Mouse (Mus musculus): ENCODE results near the gene Clic4. TPM values are rescaled to one million over a fixed set of nuclear protein-coding genes. Genes with fewer than 3 reads are reported as not detected.
"Not testable (repeated sequence)": the region's sequence is repeated elsewhere in the genome, so short reads cannot be mapped to it uniquely, and the experiment has no call there.

Clic4 gene
- polyA plus RNA-seq, 1 experiment from 2014 or later, result 207 TPM

GRCm38 (mm10) chr4:135191185-135191584 lies 81.4 kb downstream of the Clic4 start:
- DNase-seq (ENCODE audit: low spot score), result no peak
- peaks cover 8% of the 10 kb centered on the region; the same call in 1 of the 2 replicates for H3K9me3 ChIP-seq
- H3K36me3 ChIP-seq (replicated peaks), result no peaks in the 10 kb centered on the region
- WGBS, result 78% methylated on average over 1 of the region's 1 CpGs
- no peak overlapping the region for H3K4me3 ChIP-seq
- no peak overlapping the region for H3K27ac ChIP-seq (replicated peaks)
- peaks cover 3% of the 10 kb centered on the region; the same call in 1 of the 2 replicates for H3K27me3 ChIP-seq (replicated peaks; ENCODE audit: low read depth, poor library complexity, severe bottlenecking)
- H3K4me1 ChIP-seq, result no peaks in the 10 kb centered on the region

GRCm38 (mm10) chr4:135190364-135190763 lies 82.2 kb downstream of the Clic4 start:
- Histone ChIP-seq H3K4me1 (no peaks in the 10 kb centered on the region), H3K27me3 (replicated peaks; ENCODE audit: low read depth, poor library complexity, severe bottlenecking) (peaks cover 3% of the 10 kb centered on the region; the same call in 1 of the 2 replicates), H3K9me3 (peaks cover 7% of the 10 kb centered on the region; the same call in 1 of the 2 replicates), H3K36me3 (replicated peaks) (no peaks in the 10 kb centered on the region), H3K4me3 (no peak overlapping the region), H3K27ac (replicated peaks) (no peak overlapping the region)
- 95% methylated on average over 1 of the region's 1 CpGs for WGBS
- DNase-seq (ENCODE audit: low spot score), result no peak

GRCm38 (mm10) chr4:135189452-135190008 lies 83.1 kb downstream of the Clic4 start:
- Histone ChIP-seq H3K27me3 (replicated peaks; ENCODE audit: low read depth, poor library complexity, severe bottlenecking) (peaks cover 3% of the 10 kb centered on the region; the same call in 1 of the 2 replicates), H3K36me3 (replicated peaks) (no peaks in the 10 kb centered on the region), H3K4me3 (no peak overlapping the region), H3K9me3 (no peaks in the 10 kb centered on the region), H3K4me1 (no peaks in the 10 kb centered on the region), H3K27ac (replicated peaks) (no peak overlapping the region)
- no peak for DNase-seq (ENCODE audit: low spot score)
- WGBS, result 83% methylated on average over 12 of the region's 12 CpGs

- not testable (repeated sequence) for DNase-seq (ENCODE audit: low spot score); H3K4me1 ChIP-seq; H3K27ac ChIP-seq (replicated peaks); H3K36me3 ChIP-seq (replicated peaks); H3K9me3 ChIP-seq; H3K4me3 ChIP-seq
- peaks cover 14% of the 10 kb centered on the region; the same call in 1 of the 2 replicates for H3K27me3 ChIP-seq (replicated peaks; ENCODE audit: low read depth, poor library complexity, severe bottlenecking)
- over 99% methylated on average over 7 of the region's 13 CpGs for WGBS
These were observed 88.3 kb downstream of the Clic4 start for GRCm38 (mm10) chr4:135184277-135184676.

GRCm38 (mm10) chr4:135181819-135182218 lies 90.8 kb downstream of the Clic4 start:
- no peak overlapping the region for H3K4me3 ChIP-seq
- peaks cover 7% of the 10 kb centered on the region for H3K4me1 ChIP-seq
- DNase-seq (ENCODE audit: low spot score), result no peak
- no peaks in the 10 kb centered on the region for H3K9me3 ChIP-seq
- 94% methylated on average over 4 of the region's 4 CpGs for WGBS
- no peak overlapping the region for H3K27ac ChIP-seq (replicated peaks)
- peaks cover 39% of the 10 kb centered on the region for H3K27me3 ChIP-seq (replicated peaks; ENCODE audit: low read depth, poor library complexity, severe bottlenecking)
- no peaks in the 10 kb centered on the region for H3K36me3 ChIP-seq (replicated peaks)

GRCm38 (mm10) chr4:135179077-135179481 lies 93.5 kb downstream of the Clic4 start:
- WGBS, result 18% methylated on average over 5 of the region's 5 CpGs
- Histone ChIP-seq H3K27me3 (replicated peaks; ENCODE audit: low read depth, poor library complexity, severe bottlenecking) (peaks cover 66% of the 10 kb centered on the region), H3K9me3 (no peaks in the 10 kb centered on the region), H3K36me3 (replicated peaks) (no peaks in the 10 kb centered on the region), H3K4me1 (peaks cover 30% of the 10 kb centered on the region), H3K27ac (replicated peaks) (no peak overlapping the region), H3K4me3 (no peak overlapping the region)
- DNase-seq (ENCODE audit: low spot score), result no peak

- no peak for DNase-seq (ENCODE audit: low spot score)
- peaks cover 40% of the 10 kb centered on the region for H3K4me1 ChIP-seq
- no peaks in the 10 kb centered on the region for H3K36me3 ChIP-seq (replicated peaks)
- peaks cover 81% of the 10 kb centered on the region for H3K27me3 ChIP-seq (replicated peaks; ENCODE audit: low read depth, poor library complexity, severe bottlenecking)
- no peak overlapping the region for H3K27ac ChIP-seq (replicated peaks)
- H3K4me3 ChIP-seq, result no peak overlapping the region
- H3K9me3 ChIP-seq, result no peaks in the 10 kb centered on the region
These were observed 95.0 kb downstream of the Clic4 start for GRCm38 (mm10) chr4:135177568-135177967.

GRCm38 (mm10) chr4:135175406-135176120 lies 97.1 kb downstream of the Clic4 start:
- H3K4me3 ChIP-seq, result peak overlapping the region; percentile 55
- peaks cover 58% of the 10 kb centered on the region for H3K4me1 ChIP-seq
- H3K27ac ChIP-seq (replicated peaks), result peak overlapping the region; percentile 76
- 4% methylated on average over 38 of the region's 38 CpGs for WGBS
- H3K36me3 ChIP-seq (replicated peaks), result no peaks in the 10 kb centered on the region
- H3K9me3 ChIP-seq, result no peaks in the 10 kb centered on the region
- DNase-seq (ENCODE audit: low spot score), result peak; percentile 61
- H3K27me3 ChIP-seq (replicated peaks; ENCODE audit: low read depth, poor library complexity, severe bottlenecking), result peaks cover 96% of the 10 kb centered on the region

GRCm38 (mm10) chr4:135171304-135171875 lies 101.2 kb downstream of the Clic4 start:
- no peaks in the 10 kb centered on the region for H3K9me3 ChIP-seq
- peaks cover 78% of the 10 kb centered on the region for H3K4me1 ChIP-seq
- H3K4me3 ChIP-seq, result no peak overlapping the region
- H3K27ac ChIP-seq (replicated peaks), result no peak overlapping the region
- H3K36me3 ChIP-seq (replicated peaks), result no peaks in the 10 kb centered on the region
- 45% methylated on average over 12 of the region's 12 CpGs for WGBS
- H3K27me3 ChIP-seq (replicated peaks; ENCODE audit: low read depth, poor library complexity, severe bottlenecking), result peaks cover 100% of the 10 kb centered on the region
- DNase-seq (ENCODE audit: low spot score), result no peak

- H3K36me3 ChIP-seq (replicated peaks), result no peaks in the 10 kb centered on the region
- H3K4me3 ChIP-seq, result no peak overlapping the region
- 57% methylated on average over 4 of the region's 4 CpGs for WGBS
- no peak for DNase-seq (ENCODE audit: low spot score)
- peaks cover 79% of the 10 kb centered on the region for H3K4me1 ChIP-seq
- H3K27ac ChIP-seq (replicated peaks), result no peak overlapping the region
- no peaks in the 10 kb centered on the region for H3K9me3 ChIP-seq
- H3K27me3 ChIP-seq (replicated peaks; ENCODE audit: low read depth, poor library complexity, severe bottlenecking), result peaks cover 100% of the 10 kb centered on the region
These were observed 103.1 kb downstream of the Clic4 start for GRCm38 (mm10) chr4:135169501-135169900.

- Histone ChIP-seq H3K27ac (replicated peaks) (no peak overlapping the region; the same call in 1 of the 2 replicates), H3K4me3 (no peak overlapping the region), H3K27me3 (replicated peaks; ENCODE audit: low read depth, poor library complexity, severe bottlenecking) (peaks cover 100% of the 10 kb centered on the region), H3K36me3 (replicated peaks) (no peaks in the 10 kb centered on the region), H3K4me1 (peaks cover 77% of the 10 kb centered on the region), H3K9me3 (no peaks in the 10 kb centered on the region)
- 70% methylated on average over 10 of the region's 10 CpGs for WGBS
- no peak for DNase-seq (ENCODE audit: low spot score)
These were observed 103.5 kb downstream of the Clic4 start for GRCm38 (mm10) chr4:135169096-135169495.

GRCm38 (mm10) chr4:135167816-135168527 lies 104.6 kb downstream of the Clic4 start:
- Histone ChIP-seq H3K27ac (replicated peaks) (peak overlapping the region; percentile 61), H3K9me3 (no peaks in the 10 kb centered on the region), H3K36me3 (replicated peaks) (no peaks in the 10 kb centered on the region), H3K27me3 (replicated peaks; ENCODE audit: low read depth, poor library complexity, severe bottlenecking) (peaks cover 99% of the 10 kb centered on the region), H3K4me3 (no peak overlapping the region), H3K4me1 (peaks cover 70% of the 10 kb centered on the region)
- WGBS, result 46% methylated on average over 7 of the region's 7 CpGs
- no peak for DNase-seq (ENCODE audit: low spot score)

All from embryonic facial prominence, embryonic 10.5 days (tissue).